ENCODE assay signal across 8 mouse cellular contexts in the genomic region with DNA sequence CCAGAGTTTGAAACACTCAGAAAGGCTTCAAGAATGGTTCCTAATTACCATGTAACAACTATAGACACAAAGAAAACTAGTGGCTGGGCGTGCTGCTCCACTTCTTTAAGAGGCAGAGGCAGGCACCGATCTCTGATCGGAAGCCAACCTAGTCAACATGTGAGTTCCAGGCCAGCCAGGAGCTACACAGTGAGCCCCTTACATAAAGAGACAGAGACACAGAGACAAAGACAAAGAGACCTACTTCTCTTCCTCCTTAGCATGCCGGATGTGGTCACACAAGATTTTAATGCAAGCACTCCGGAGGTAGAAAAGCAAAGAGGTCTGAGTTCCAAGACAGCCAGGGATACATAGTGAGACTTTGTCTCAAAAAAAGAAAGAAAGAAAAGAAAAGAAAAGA. TPM values are rescaled to one million over a fixed set of nuclear protein-coding genes. Genes with fewer than 3 reads are reported as not detected.
DNase-seq lines count a peak whose midpoint lies in the region; ATAC-seq and TF ChIP-seq lines count a peak whose summit lies in the region.

No protein-coding gene starts in this region.

- ATAC-seq in hindbrain, postnatal 0 days = no peak
- no peak for ATAC-seq in midbrain, postnatal 0 days (ENCODE audit: low FRiP score)

- peak overlapping the region; percentile 67 for H3K4me2 ChIP-seq in hindbrain, postnatal 0 days (ENCODE audit: low read depth, low read length)
- peak overlapping the region; percentile 40 for H3K4me2 ChIP-seq in midbrain, postnatal 0 days (ENCODE audit: low read depth, low read length, poor library complexity, severe bottlenecking)

- WGBS in hindbrain, postnatal 0 days = 39% methylated on average over 5 of the region's 5 CpGs
- 30% methylated on average over 5 of the region's 5 CpGs for WGBS in midbrain, postnatal 0 days

- intact Hi-C loops in left cerebral cortex, adult 2 months (cut with DNase I) = no loop called here

- DNase-seq in left cerebral cortex, adult 2 months (ENCODE audit: extremely low spot score in 1 of 2, low spot score in 2 of 2) = no peak
- no peak for DNase-seq in left cerebral cortex, adult 18-20 months (ENCODE audit: low spot score in 2 of 2)
- DNase-seq in adipocyte (ENCODE audit: low spot score) = peak; percentile 11
- no peak for DNase-seq in hindbrain, postnatal 0 days (ENCODE audit: low spot score)
- DNase-seq in midbrain, postnatal 0 days (ENCODE audit: low spot score) = peak; percentile 10
- DNase-seq in Muller cell, postnatal 12 days (ENCODE audit: inconsistent ontology term) = no peak
- no peak for DNase-seq in urinary bladder, postnatal 14 days (ENCODE audit: low spot score)
- DNase-seq in layer of hippocampus, postnatal 14 days (ENCODE audit: low spot score in 2 of 2) = no peak

- H3K27me3 ChIP-seq in hindbrain, postnatal 0 days (ENCODE audit: insufficient read depth, low read length) = no peaks in the 10 kb centered on the region
- H3K27me3 ChIP-seq in midbrain, postnatal 0 days (ENCODE audit: insufficient read depth, low read length) = no peaks in the 10 kb centered on the region

- H3K36me3 ChIP-seq in hindbrain, postnatal 0 days (ENCODE audit: insufficient read depth, low read length) = no peaks in the 10 kb centered on the region
- H3K36me3 ChIP-seq in midbrain, postnatal 0 days (ENCODE audit: insufficient read depth, low read length) = no peaks in the 10 kb centered on the region

- no peak overlapping the region for H3K27ac ChIP-seq in left cerebral cortex, adult 2 months
- no peak overlapping the region for H3K27ac ChIP-seq in hindbrain, postnatal 0 days
- no peak overlapping the region for H3K27ac ChIP-seq in midbrain, postnatal 0 days (ENCODE audit: low read depth, low read length)

- H3K4me1 ChIP-seq in hindbrain, postnatal 0 days (ENCODE audit: insufficient read depth, low read length) = no peaks in the 10 kb centered on the region
- H3K4me1 ChIP-seq in midbrain, postnatal 0 days (ENCODE audit: insufficient read depth, low read length) = no peaks in the 10 kb centered on the region

- peak overlapping the region; percentile 70; the same call in 1 of the 2 replicates for H3K4me3 ChIP-seq in left cerebral cortex, adult 2 months
- H3K4me3 ChIP-seq in hindbrain, postnatal 0 days (ENCODE audit: low read length) = peak overlapping the region; percentile 17
- peak overlapping the region; percentile 59 for H3K4me3 ChIP-seq in midbrain, postnatal 0 days (ENCODE audit: low read depth, low read length)

- no peaks in the 10 kb centered on the region for H3K9me3 ChIP-seq in hindbrain, postnatal 0 days (ENCODE audit: low read length)
- H3K9me3 ChIP-seq in midbrain, postnatal 0 days (ENCODE audit: low read length) = no peaks in the 10 kb centered on the region

- TF ChIP-seq CTCF in left cerebral cortex, adult 2 months (IDR thresholded peaks at IDR 0.05) = no peak
- no peak for TF ChIP-seq CTCF in hindbrain, postnatal 0 days (IDR thresholded peaks at IDR 0.05; ENCODE audit: low read depth)
- TF ChIP-seq CTCF in midbrain, postnatal 0 days (IDR thresholded peaks at IDR 0.05) = no peak

- no peak overlapping the region for H3K9ac ChIP-seq in hindbrain, postnatal 0 days (replicated peaks; ENCODE audit: low read length)
- H3K9ac ChIP-seq in midbrain, postnatal 0 days (replicated peaks; ENCODE audit: low read length, poor library complexity, severe bottlenecking) = no peak overlapping the region

RNA-seq across cellular contexts. Expression of a gene that starts 2.1 kb away (rescaled TPM):
- total RNA-seq in left cerebral cortex, adult 2 months (2021) = 100 to 1,000 TPM; 204 to 231 TPM
- total RNA-seq in left cerebral cortex, adult 18-20 months (2021) = 100 to 1,000 TPM; 229 to 231 TPM
- total RNA-seq in hindbrain, postnatal 0 days (2014; rRNA removed) = 145 and 150 TPM in 2 replicates
- polyA plus RNA-seq in hindbrain, postnatal 0 days (2015; fragmentation: Nextera tagmentation; extraction: Ambion mirVana) = 201 and 207 TPM in 2 replicates
- 156 and 178 TPM in 2 replicates for total RNA-seq in midbrain, postnatal 0 days (2014; rRNA removed)
- 179 and 195 TPM in 2 replicates for polyA plus RNA-seq in midbrain, postnatal 0 days (2015; fragmentation: Nextera tagmentation; extraction: Ambion mirVana)
- total RNA-seq in layer of hippocampus, postnatal 14 days (2021) = 100 to 1,000 TPM; 291 to 314 TPM

Comparison
In these comparisons a context has a peak if more than half of its experiments do, and no peak if none do; other contexts are left out.
1. DNase-seq: peak in adipocyte (single experiment) and midbrain, postnatal 0 days (single experiment); none in left cerebral cortex, adult 2 months (0 of 2), left cerebral cortex, adult 18-20 months (0 of 2), hindbrain, postnatal 0 days (single experiment), Muller cell, postnatal 12 days (single experiment), urinary bladder, postnatal 14 days (single experiment) and layer of hippocampus, postnatal 14 days (0 of 2).
2. H3K4me3 ChIP-seq: peak in every context shown above with its lines; median percentile 70 in left cerebral cortex, adult 2 months; 59 in midbrain, postnatal 0 days; 17 in hindbrain, postnatal 0 days.